Mouse (Mus musculus): ENCODE data around the gene C1qa. TPM values are rescaled to one million over a fixed set of nuclear protein-coding genes. Genes with fewer than 3 reads are reported as not detected.

C1qa gene
- polyA plus RNA-seq, 1 experiment from 2014 or later, result 44.8 TPM

GRCm38 (mm10) chr4:136896461-136896860 lies 2.1 kb downstream of the C1qa start:
- no peaks in the 10 kb centered on the region for H3K4me1 ChIP-seq (replicated peaks; ENCODE audit: control insufficient read depth, insufficient read depth, low read length)
- peaks cover 18% of the 10 kb centered on the region; the same call in 1 of the 2 replicates for H3K27me3 ChIP-seq (replicated peaks; ENCODE audit: control insufficient read depth, insufficient read depth, low read length)
- H3K9me3 ChIP-seq (ENCODE audit: control insufficient read depth), result no peaks in the 10 kb centered on the region
- H3K27ac ChIP-seq (ENCODE audit: low read depth, low read length), result no peak overlapping the region
- no peak overlapping the region for H3K9ac ChIP-seq (ENCODE audit: low read depth, low read length)
- no peak for TF ChIP-seq CTCF (IDR thresholded peaks at IDR 0.05; ENCODE audit: low read depth)
- no peak overlapping the region for H3K4me2 ChIP-seq (replicated peaks; ENCODE audit: low read depth)
- WGBS, result 26% methylated on average over 10 of the region's 10 CpGs
- ATAC-seq, result no peak
- H3K4me3 ChIP-seq (ENCODE audit: low read depth, low read length), result no peak overlapping the region
- H3K36me3 ChIP-seq (ENCODE audit: control insufficient read depth, insufficient read depth), result no peaks in the 10 kb centered on the region

DNA sequence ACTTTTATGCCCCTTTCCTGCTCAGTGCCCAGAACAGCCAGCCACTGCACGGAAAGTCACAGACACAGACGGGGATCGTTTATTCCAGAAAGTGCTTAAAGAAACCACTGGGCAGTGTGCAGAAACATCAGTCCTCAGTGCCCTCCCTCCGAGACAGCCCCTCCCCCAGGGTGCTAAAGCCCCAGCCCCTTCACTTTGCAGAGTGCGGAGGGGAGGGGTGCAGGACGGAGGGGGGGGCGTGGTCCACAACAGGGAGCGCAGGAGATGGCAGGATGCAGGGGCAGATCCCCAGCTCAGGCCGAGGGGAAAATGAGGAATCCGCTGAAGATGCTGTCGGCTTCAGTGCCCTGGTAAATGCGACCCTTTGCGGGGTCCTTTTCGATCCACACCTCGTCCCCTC lies 2.7 kb downstream of the C1qa start:
- 9% methylated on average over 15 of the region's 15 CpGs for WGBS
- Histone ChIP-seq H3K9me3 (ENCODE audit: control insufficient read depth) (no peaks in the 10 kb centered on the region), H3K27me3 (replicated peaks; ENCODE audit: control insufficient read depth, insufficient read depth, low read length) (peaks cover 18% of the 10 kb centered on the region; the same call in 1 of the 2 replicates), H3K9ac (ENCODE audit: low read depth, low read length) (no peak overlapping the region), H3K4me1 (replicated peaks; ENCODE audit: control insufficient read depth, insufficient read depth, low read length) (no peaks in the 10 kb centered on the region), H3K4me3 (ENCODE audit: low read depth, low read length) (0 out of 2 replicates have a peak overlapping the region, but pooled peaks have one; percentile 2), H3K27ac (ENCODE audit: low read depth, low read length) (no peak overlapping the region), H3K36me3 (ENCODE audit: control insufficient read depth, insufficient read depth) (no peaks in the 10 kb centered on the region), H3K4me2 (replicated peaks; ENCODE audit: low read depth) (no peak overlapping the region; the same call in 1 of the 2 replicates)
- no peak for TF ChIP-seq CTCF (IDR thresholded peaks at IDR 0.05; ENCODE audit: low read depth)
- ATAC-seq, result no peak

DNA sequence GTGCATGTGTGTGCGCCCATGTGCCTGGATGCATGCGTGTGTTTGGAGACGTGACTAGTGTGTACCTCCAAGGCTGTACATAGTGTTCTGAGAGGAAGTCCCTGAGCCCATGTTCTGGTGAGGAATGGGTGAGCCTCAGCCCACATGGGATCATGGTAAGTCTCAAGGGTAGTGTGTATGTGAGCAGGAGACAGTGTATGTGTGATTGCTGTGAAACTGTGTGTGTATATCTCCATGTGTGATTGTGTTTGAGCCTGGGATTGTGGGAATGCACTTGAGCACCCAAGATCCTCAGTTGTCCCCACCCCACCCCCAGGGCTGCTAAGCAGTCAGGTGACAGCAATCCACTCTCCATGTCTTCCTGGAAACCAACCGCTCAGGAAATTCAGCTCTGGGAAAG lies 3.8 kb downstream of the C1qa start:
- Histone ChIP-seq H3K36me3 (ENCODE audit: control insufficient read depth, insufficient read depth) (no peaks in the 10 kb centered on the region), H3K27ac (ENCODE audit: low read depth, low read length) (no peak overlapping the region), H3K9me3 (ENCODE audit: control insufficient read depth) (no peaks in the 10 kb centered on the region), H3K4me3 (ENCODE audit: low read depth, low read length) (no peak overlapping the region), H3K27me3 (replicated peaks; ENCODE audit: control insufficient read depth, insufficient read depth, low read length) (peaks cover 18% of the 10 kb centered on the region; the same call in 1 of the 2 replicates), H3K4me1 (replicated peaks; ENCODE audit: control insufficient read depth, insufficient read depth, low read length) (no peaks in the 10 kb centered on the region), H3K4me2 (replicated peaks; ENCODE audit: low read depth) (no peak overlapping the region), H3K9ac (ENCODE audit: low read depth, low read length) (no peak overlapping the region)
- no peak for TF ChIP-seq CTCF (IDR thresholded peaks at IDR 0.05; ENCODE audit: low read depth)
- ATAC-seq, result no peak
- 59% methylated on average over 4 of the region's 4 CpGs for WGBS

GRCm38 (mm10) chr4:136893691-136894543 lies 4.7 kb downstream of the C1qa start:
- H3K9ac ChIP-seq (ENCODE audit: low read depth, low read length), result no peak overlapping the region
- 6% methylated on average over 9 of the region's 9 CpGs for WGBS
- H3K27me3 ChIP-seq (replicated peaks; ENCODE audit: control insufficient read depth, insufficient read depth, low read length), result peaks cover 18% of the 10 kb centered on the region; the same call in 1 of the 2 replicates
- H3K9me3 ChIP-seq (ENCODE audit: control insufficient read depth), result no peaks in the 10 kb centered on the region
- no peak overlapping the region for H3K27ac ChIP-seq (ENCODE audit: low read depth, low read length)
- no peaks in the 10 kb centered on the region for H3K4me1 ChIP-seq (replicated peaks; ENCODE audit: control insufficient read depth, insufficient read depth, low read length)
- no peak overlapping the region for H3K4me3 ChIP-seq (ENCODE audit: low read depth, low read length)
- no peaks in the 10 kb centered on the region for H3K36me3 ChIP-seq (ENCODE audit: control insufficient read depth, insufficient read depth)
- peak; percentile 89 for TF ChIP-seq CTCF (IDR thresholded peaks at IDR 0.05; ENCODE audit: low read depth)
- H3K4me2 ChIP-seq (replicated peaks; ENCODE audit: low read depth), result no peak overlapping the region
- ATAC-seq, result no peak

DNA sequence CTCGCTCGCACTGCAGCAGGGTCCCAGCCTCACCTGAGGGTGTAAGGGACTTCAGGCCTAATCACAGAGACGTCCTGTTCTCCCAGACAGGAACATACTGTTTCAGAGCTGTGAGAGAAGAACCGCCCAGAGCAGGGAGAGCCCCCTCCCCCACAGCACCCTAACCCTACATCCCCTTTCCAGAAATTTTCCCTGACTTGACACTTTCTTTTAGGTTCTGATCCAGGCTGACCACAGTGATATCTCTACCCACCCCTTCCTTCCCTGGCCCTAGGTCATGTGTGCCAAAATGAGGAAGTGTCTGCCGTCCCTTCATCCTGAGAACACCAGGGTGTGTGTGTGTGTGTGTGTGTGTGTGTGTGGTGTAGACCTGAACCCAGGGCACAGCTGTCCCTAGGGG lies 5.8 kb downstream of the C1qa start, which contains the start of gene C1qc:
Gene C1qc, minus strand, starts transcription at position 255 of the 400 bp plus-strand sequence.
- no peak for TF ChIP-seq CTCF (IDR thresholded peaks at IDR 0.05; ENCODE audit: low read depth)
- H3K27me3 ChIP-seq (replicated peaks; ENCODE audit: control insufficient read depth, insufficient read depth, low read length), result peaks cover 18% of the 10 kb centered on the region; the same call in 1 of the 2 replicates
- WGBS, result 54% methylated on average over 5 of the region's 5 CpGs
- no peak within 1 kb of the TSS for H3K27ac ChIP-seq (ENCODE audit: low read depth, low read length)
- H3K9ac ChIP-seq (ENCODE audit: low read depth, low read length), result no peak within 1 kb of the TSS
- H3K4me2 ChIP-seq (replicated peaks; ENCODE audit: low read depth), result no peak within 1 kb of the TSS
- no peak within 1 kb of the TSS for H3K4me3 ChIP-seq (ENCODE audit: low read depth, low read length)
- H3K36me3 ChIP-seq (ENCODE audit: control insufficient read depth, insufficient read depth), result no peaks in the 10 kb centered on the region
- no peaks in the 10 kb centered on the region for H3K4me1 ChIP-seq (replicated peaks; ENCODE audit: control insufficient read depth, insufficient read depth, low read length)
- no peaks in the 10 kb centered on the region for H3K9me3 ChIP-seq (ENCODE audit: control insufficient read depth)
- ATAC-seq, result 0 out of 2 replicates have a peak, but pooled peaks have one; percentile 11

GRCm38 (mm10) chr4:136892371-136892770 lies 6.2 kb downstream of the C1qa start:
- no peak for ATAC-seq
- H3K9ac ChIP-seq (ENCODE audit: low read depth, low read length), result no peak overlapping the region
- no peak overlapping the region for H3K4me2 ChIP-seq (replicated peaks; ENCODE audit: low read depth)
- H3K27me3 ChIP-seq (replicated peaks; ENCODE audit: control insufficient read depth, insufficient read depth, low read length), result peaks cover 18% of the 10 kb centered on the region; the same call in 1 of the 2 replicates
- no peak overlapping the region for H3K4me3 ChIP-seq (ENCODE audit: low read depth, low read length)
- H3K36me3 ChIP-seq (ENCODE audit: control insufficient read depth, insufficient read depth), result no peaks in the 10 kb centered on the region
- 53% methylated on average over 7 of the region's 7 CpGs for WGBS
- no peaks in the 10 kb centered on the region for H3K9me3 ChIP-seq (ENCODE audit: control insufficient read depth)
- TF ChIP-seq CTCF (IDR thresholded peaks at IDR 0.05; ENCODE audit: low read depth), result no peak
- no peak overlapping the region for H3K27ac ChIP-seq (ENCODE audit: low read depth, low read length)
- H3K4me1 ChIP-seq (replicated peaks; ENCODE audit: control insufficient read depth, insufficient read depth, low read length), result no peaks in the 10 kb centered on the region
